In the genomic region with DNA sequence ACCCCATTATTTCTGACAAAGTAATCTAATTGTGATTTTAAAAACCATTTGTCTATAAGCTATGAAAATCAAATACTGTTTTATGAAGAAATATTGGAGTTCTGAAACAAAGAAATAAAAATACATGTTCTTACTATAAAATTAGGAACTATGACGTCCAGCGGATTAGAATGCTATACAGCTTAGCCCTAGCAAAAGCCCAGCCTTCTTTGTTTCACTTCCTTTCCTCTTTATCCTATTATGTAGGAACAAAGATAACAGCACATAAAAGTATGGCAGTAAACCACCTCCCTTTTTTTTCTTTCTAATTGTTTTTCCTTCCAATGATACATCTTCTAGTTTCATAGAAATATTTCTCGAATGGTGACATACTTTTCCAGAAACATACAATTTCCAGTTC, we compare ENCODE assay signal across 13 mouse cellular contexts.
"Had no signal": no experiment of that assay in that cellular context is flagged by ENCODE, and none has a peak within 500 bp of the region (broad histone marks: within the 10 kb centered on the region; RNA-seq: fewer than 3 reads in every experiment).

No protein-coding gene starts in this region.

- H3K27me3 ChIP-seq: midbrain, embryonic 12.5 days; neural tube, embryonic 13.5 days; neural tube, embryonic 15.5 days had no signal

- DNase-seq: lung, adult 18-20 months; lung, embryonic 14.5 days; lung, postnatal 10 days; lung, postnatal 4 days; midbrain, embryonic 14.5 days; right cerebral cortex, postnatal 14 days; thymus, adult 18-20 months; thymus, postnatal 14 days; thymus, postnatal 36 days had no signal

- ATAC-seq: midbrain, embryonic 16.5 days had no signal
